Mouse (Mus musculus) NIH3T3 (cell line): Measurements from ENCODE around the gene Fgf4.

Source experiments
- DNase-seq: peaks from one replicate; pipeline ENCODE4 v3.0.0-alpha.2; 2012; ENCODE audit warnings: low read depth

Gene Fgf4

GRCm38 (mm10) chr7:144847067-144847466 lies at the start of gene Fgf4:
Gene Fgf4 (plus strand): TSS chr7:144847367.
- DNase-seq: no peak

- peak; percentile 66 for DNase-seq
Measured at GRCm38 (mm10) chr7:144798471-144798870, 48.7 kb upstream of the Fgf4 start.

- no peak for DNase-seq
Measured at GRCm38 (mm10) chr7:144807036-144807435, 40.1 kb upstream of the Fgf4 start.

- no peak for DNase-seq
Measured at GRCm38 (mm10) chr7:144807976-144808577, 39.1 kb upstream of the Fgf4 start.

- no peak for DNase-seq
Measured at GRCm38 (mm10) chr7:144811521-144811920, 35.6 kb upstream of the Fgf4 start.

GRCm38 (mm10) chr7:144821901-144822300 lies 25.3 kb upstream of the Fgf4 start:
- no peak for DNase-seq

GRCm38 (mm10) chr7:144823988-144824387 lies 23.2 kb upstream of the Fgf4 start:
- no peak for DNase-seq

GRCm38 (mm10) chr7:144828369-144828768 lies 18.8 kb upstream of the Fgf4 start:
- DNase-seq: no peak

GRCm38 (mm10) chr7:144837891-144838488 lies 9.2 kb upstream of the Fgf4 start, which contains the start of gene Fgf3:
Gene Fgf3 (plus strand): TSS chr7:144838083.
- DNase-seq: no peak

GRCm38 (mm10) chr7:144838522-144839503 lies 8.4 kb upstream of the Fgf4 start:
- DNase-seq: no peak

- DNase-seq: peak; percentile 41
Measured at GRCm38 (mm10) chr7:144846158-144846557, 1.0 kb upstream of the Fgf4 start.

- DNase-seq: no peak
Measured at GRCm38 (mm10) chr7:144851321-144851720, 4.2 kb downstream of the Fgf4 start.

GRCm38 (mm10) chr7:144854966-144855365 lies 7.8 kb downstream of the Fgf4 start:
- DNase-seq: no peak

- no peak for DNase-seq
Measured at GRCm38 (mm10) chr7:144857158-144857557, 10.0 kb downstream of the Fgf4 start.

- DNase-seq: no peak
Measured at GRCm38 (mm10) chr7:144857826-144858342, 10.7 kb downstream of the Fgf4 start.

- no peak for DNase-seq
Measured at GRCm38 (mm10) chr7:144858702-144859101, 11.5 kb downstream of the Fgf4 start.

GRCm38 (mm10) chr7:144861056-144861768 lies 14.0 kb downstream of the Fgf4 start:
- DNase-seq: no peak

- no peak for DNase-seq
Measured at GRCm38 (mm10) chr7:144861769-144862070, 14.6 kb downstream of the Fgf4 start.

GRCm38 (mm10) chr7:144862126-144862525 lies 15.0 kb downstream of the Fgf4 start:
- no peak for DNase-seq

- DNase-seq: no peak
Measured at GRCm38 (mm10) chr7:144862712-144863111, 15.5 kb downstream of the Fgf4 start.

GRCm38 (mm10) chr7:144863196-144863595 lies 16.0 kb downstream of the Fgf4 start:
- DNase-seq: no peak

- DNase-seq: no peak
Measured at GRCm38 (mm10) chr7:144864160-144864670, 17.0 kb downstream of the Fgf4 start.
